Mouse (Mus musculus) inflammation-experienced regulatory T-cells, adult 6 months (primary cell): ENCODE data around the gene Man1c1. TPM values are rescaled to one million over a fixed set of nuclear protein-coding genes. Genes with fewer than 3 reads are reported as not detected.

Experiments used
- ATAC-seq: one replicate; pipeline ENCODE4 v1.8.0; 2017
- polyA plus RNA-seq, 3 experiments: library from polyadenylated mRNA; unstranded; fragments of 100-300 nt; shearing (Covaris generic); gene quantifications; one replicate each; pipeline ENCODE4 v1.2.1; 2017

Gene Man1c1
- polyA plus RNA-seq, 3 experiments from 2014 or later, result 0.90 to 1.9 (median 1.1) TPM

DNA sequence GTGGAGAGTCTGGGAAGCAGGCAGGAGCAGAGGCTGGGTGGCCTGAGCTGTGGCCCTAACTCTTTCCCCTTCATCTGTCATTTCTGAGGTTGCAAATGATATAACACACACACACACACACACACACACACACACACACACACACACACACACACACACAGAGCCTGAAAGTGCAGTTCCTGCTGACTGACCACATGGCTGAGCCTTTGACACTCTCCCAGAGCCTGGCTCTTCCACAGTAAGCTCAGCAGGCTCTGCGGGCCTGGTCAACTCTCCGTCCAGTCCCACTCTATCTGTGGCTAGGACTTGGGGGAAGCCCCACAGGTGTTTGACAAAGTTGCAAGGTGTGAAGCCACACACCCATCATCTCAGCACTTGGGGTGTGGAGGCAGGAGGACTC, 126.8 kb downstream of the Man1c1 start:
- no peak for ATAC-seq

DNA sequence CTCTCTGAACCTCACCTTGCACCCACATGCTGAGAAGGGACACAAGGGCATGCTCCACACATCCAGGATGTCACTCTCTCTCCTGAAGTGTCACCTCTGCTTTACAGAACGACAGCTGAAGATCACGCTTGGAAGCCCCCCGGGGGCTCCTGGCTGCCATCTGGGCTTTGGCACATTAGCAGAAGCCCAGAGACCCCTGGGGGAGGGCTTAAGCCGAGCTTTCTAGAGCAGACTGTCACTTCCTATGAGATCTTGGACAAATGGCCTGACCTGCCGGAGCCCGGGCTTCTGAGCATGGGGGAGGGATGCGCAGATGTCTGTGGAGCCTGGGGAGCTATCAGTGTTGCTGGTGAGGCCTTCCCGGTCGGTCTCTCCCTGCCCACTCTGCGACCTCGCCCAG, 128.6 kb downstream of the Man1c1 start:
- no peak for ATAC-seq

DNA sequence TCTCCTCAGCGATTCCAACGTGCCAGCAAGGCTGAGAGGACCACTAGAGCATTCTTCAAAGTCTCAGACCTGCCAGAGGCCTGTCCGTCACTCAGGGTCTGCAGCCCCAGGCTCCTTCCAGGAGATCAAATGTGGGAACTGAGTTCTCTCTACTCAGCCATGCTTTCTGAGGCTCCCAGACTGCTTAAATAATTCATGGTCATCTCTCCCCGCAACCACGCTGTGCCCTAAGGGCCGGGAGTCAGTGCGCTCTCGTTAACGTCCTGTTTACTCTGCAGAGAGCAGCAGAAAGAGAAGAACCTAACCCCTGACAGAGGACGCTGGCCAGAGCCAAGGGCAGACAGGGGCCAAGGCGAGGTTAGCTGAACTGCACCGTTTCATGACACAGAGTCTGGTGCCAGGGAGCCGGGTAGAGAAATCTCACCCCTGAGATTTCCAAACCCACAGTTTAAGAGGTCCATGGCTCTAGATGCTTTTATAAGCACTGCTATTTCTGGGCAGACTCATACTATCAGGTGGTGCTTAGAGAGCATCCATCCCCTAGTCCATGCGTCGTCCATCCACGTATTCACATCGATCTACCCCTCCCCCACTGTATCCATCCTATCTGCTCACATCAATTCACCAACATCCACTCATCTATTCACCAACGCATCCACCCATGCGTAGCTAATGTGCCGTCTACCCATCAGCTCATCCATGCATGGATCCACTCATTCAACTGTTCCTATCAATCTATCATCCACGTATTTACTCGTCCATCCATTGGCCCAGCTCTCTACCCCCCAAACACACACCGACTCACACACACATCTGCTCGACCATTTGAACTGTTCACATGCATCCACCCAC, 131.4 kb downstream of the Man1c1 start:
- no peak for ATAC-seq

DNA sequence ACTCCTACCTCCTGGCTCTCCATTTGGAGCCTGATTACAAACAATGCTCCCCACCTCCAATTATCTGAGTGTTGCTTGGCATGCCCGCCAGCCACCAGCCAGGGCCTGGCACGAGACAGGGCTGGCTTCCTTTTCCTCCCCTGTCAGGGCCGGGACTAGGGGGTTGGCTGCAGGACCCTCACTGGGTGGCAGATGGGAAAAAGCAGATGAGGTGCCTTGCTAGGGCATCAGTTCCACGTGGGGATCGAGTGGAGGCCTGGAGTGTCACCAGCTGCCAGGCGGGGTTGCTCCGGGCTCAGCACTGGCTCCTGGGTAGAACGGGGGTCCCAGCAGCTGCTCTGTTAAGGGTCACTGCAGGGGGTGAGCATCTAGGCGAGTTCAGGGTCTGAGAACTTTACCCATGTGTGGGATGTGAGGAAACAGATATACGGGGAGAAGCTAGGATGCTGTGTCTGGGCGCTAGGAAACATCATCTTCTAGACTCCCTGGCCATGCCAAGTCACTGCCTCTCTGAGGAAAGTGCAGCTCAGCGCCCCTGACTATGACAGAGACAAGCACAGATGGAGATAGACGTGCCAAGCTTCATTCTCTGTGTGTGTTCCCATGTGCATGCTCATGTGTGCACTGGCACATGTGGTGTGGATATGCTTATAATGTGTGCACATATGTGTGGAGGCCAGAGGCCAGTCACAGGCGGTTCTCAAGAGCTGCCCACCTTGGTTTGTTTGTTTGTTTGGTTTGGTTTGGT, 133.2 kb downstream of the Man1c1 start:
- ATAC-seq, result no peak

DNA sequence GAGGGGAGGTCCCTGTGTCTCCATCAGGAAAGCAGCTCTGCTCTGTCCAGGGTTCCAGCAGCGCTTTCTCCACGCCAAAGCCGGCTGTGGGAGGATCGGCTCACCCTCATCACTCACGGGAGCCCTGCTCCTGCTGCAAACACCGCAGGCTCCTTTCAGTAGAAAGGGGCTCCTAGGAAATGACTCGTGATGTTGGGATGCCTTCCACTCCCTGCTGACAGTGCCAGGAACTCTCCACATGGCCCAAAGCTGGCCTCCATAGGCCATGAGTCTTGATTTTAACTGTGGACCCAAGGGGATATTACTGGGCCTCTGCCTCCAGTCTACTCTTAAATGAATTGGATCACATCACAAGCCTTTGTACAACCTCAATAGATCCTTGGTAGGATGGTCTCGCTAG, 134.3 kb downstream of the Man1c1 start:
- no peak for ATAC-seq

DNA sequence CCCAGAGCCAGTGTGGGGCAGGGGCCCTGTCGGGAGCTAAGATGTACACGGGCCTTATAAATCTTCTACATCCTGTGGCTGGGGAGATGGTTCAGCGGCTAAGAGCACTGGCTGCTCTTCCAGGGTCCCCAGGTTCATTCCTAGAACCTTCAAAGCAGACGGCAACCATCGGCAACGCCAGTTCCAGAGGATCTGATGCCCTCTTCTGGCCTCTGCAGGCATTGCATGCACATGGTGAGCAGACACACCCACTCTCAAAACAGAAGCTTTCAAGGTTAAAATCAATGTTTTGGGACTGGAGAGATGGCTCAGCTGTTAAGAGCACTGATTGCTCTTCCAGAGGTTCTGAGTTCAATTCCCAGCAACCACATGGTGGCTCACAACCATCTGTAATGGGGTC, 134.9 kb downstream of the Man1c1 start:
- no peak for ATAC-seq

DNA sequence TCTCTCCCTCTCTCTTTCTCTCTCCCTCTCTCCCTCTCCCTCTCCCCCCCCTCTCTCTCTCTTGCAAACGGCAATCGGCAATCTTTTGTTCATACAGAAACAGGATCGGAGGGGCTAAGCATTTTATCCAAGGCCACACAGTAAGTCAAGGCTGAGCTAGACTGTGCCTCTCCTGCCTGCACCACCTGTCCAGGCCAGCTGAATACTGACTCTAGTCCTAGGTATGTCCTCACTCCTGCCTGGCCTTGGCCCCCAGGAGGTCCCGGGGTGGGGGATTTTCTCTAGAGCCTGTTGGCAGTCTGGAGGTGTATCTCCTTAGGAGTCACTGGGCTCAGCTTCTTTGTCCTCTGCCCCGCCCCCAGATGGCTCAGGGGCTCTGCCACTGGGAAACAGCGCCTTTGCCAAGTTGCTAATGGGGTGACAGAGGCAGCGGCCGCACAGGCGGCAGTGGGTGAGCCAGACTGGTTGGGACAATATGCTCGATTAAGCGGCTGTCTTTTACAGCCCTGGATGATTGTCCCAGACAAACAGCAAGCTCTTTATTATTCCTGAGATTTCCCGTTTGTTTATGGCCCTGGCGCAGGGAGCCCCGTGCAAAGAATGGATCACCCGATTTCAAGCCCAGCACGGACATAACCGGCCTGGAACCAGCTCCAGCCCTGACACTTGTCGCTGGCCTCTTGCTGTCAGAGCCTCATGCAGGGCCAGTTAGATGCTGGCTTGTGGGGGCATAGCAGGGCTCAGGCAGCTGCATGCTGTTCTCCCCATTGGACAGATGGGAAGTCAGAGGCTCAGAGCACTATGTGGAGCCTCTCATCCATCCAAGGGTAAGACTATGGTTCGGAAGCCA, 136.5 kb downstream of the Man1c1 start:
- ATAC-seq, result no peak

DNA sequence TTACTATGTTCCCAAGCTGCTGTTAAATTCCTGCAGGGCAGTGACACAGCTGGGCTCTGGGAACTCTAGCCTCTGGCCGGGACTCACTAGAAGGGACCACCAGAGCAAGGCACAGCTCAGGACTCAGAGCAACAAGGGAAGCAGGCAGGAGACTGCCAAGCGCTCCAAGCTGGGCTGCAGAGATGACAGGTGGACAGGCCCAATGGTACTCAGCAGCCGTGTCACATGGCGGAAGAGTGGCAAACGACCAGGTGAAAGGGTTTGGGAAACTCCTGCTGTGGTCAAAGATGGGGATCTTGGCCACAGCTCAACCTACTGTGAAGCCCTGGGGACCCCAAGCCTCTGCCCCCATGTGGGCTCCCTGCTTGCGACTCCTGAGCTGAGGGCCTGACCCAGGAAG, 140.0 kb downstream of the Man1c1 start:
- ATAC-seq, result no peak

DNA sequence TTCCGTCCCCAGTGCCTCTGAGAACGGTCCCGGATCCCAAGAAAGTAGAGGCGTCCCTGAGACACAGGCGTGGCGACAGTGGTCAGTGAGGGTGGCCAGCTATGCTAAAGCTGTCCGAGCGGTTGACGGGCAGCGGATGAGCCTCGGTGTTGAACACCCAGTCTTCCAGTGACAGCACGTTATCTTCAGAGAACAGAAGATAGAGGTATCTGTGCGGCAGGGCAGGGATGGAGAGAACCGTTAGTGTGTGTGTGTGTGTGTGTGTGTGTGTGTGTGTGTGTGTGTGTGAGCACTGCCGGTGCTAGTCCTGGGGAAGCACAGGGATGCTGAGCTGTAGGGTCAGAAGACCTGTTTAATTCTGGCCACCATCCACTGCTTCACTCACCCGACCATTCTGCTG, 140.5 kb downstream of the Man1c1 start:
- no peak for ATAC-seq

DNA sequence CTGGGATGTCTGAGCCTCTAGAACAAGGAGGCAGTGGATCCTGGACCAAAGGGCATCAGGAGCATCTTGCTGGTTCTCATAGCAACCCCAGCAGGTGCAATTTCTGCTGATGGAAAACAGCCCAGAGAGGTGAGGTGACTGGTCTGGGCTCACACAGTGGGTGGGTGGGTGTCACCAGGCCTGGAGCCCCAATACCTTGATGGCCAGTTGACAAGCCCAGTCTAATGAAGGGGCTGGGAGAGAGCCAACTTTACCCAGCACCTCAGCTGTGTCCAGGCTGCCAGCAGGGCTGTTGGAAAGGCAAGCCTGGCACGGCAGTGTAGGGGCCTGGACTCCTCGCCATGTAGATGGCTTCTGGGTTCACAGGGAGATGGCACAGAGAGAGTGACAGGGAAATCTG, 142.1 kb downstream of the Man1c1 start:
- no peak for ATAC-seq

DNA sequence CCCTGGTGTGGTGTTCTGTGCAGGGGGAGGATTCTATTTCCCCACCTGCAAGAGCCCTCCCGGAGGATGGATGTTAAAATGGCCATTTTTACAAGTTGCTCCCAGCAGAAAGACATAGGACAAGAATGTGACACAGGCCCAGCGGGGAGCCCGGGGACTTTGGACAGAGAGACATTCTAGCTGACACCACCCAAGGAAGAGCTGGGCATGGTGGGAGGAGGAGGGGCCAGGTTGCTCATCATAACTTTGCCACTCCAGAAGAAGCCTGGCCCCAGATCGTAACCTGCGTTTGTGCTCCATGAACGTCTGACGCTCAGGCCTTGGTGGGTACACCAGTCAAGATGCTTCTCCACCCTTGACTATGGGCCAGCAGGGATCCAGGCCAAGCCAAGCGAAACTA, 143.4 kb downstream of the Man1c1 start:
- ATAC-seq, result no peak

DNA sequence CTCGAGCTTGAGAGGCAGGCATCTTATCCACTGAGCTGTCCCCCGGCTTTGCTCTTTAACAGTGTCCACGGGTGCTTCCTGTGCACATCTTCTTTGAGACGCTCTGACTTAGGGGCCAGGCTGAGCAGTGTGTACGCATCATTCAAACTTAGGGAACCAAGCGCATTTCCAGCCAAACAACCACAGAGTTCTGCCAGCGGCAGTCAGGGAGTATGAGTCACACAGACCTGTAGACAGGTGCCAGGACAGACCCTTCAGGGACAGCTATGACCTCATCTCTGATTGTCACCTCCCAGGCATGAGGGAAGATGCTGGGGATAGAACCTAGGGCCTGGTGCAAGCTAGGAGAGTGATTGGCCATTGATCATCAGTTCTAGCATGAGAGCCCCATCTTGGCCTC, 144.9 kb downstream of the Man1c1 start:
- no peak for ATAC-seq

DNA sequence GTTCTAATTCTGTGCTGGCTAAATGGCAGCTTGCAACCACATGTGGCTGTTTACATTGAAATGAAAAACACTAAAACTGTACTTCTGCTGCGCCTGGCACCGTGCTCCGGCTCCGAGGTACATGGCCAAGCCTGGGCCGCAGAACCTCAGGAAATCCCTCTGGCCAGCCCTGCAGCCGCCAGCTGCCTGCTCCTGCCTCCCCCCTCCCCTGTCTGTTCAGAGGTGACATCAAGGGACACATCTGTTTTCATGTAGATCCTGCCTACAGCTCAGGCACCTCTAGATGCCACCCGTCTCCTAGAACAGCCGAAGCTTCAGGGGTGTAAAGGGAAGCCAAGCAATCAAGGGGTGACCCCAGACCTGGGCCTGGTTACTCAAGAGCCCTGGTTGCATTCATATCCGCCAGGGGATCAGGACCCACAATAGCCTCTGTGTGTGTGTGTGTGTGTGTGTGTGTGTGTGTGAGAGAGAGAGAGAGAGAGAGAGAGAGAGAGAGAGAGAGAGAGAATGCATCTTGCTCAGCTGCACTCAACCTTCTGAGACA, 145.4 kb downstream of the Man1c1 start:
- ATAC-seq, result no peak

DNA sequence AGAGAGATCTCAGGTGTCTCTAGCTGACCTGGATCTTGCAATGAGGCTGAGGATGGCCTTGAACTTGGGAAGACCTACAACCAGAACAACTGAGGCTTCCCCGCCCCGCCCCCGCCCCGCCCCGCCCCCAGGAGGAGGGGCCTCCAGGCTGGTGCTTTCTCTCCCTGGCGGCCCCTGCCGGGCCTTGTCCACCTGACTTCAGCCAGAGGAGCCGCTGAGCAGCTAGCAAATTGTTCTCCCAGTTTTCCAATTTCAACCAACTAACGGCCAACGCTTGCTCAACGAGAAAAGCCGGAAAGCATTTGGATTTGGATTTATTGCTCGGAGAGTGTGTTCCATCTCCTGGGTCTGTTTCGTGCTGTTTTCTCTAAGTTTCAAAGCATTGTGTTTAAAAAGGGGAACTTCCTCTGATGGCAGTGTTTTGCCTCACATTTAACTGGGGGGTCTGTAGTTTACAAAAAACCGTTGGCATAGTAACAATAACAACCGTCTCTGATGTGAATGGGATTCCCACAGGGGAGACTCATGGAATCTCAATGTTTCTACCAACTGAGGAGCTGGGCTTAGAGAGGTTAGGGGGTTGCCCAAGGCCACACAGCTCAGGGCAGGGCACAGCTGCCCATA, 146.4 kb downstream of the Man1c1 start:
- ATAC-seq, result no peak

DNA sequence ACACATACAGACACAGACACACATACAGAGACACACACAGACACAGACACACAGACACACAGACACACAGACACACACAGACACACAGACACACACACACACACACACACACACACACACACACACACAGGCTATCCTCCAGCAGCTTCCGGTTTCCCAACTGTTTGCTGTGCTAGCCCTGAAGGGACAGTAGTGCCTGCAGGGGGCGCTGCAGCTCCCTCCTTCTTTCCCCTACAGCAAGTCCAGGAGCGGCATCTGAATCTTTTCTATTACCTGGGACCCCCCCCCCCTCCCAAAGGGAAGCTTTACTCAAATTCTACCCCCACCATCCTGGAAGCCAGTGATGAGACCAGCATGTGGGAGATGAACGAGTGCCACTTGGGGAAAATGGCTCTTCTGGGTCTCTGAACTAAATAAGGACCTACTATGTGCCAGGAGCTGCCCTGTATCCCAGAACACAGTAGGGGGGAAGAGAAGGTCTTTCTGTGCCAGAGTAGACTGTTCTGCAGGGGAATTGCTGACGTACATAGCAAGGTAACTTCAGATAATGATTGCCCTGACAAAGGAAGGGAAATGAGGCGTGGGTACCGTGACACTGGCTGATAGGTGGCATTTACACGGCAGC, 148.0 kb downstream of the Man1c1 start:
- no peak for ATAC-seq

DNA sequence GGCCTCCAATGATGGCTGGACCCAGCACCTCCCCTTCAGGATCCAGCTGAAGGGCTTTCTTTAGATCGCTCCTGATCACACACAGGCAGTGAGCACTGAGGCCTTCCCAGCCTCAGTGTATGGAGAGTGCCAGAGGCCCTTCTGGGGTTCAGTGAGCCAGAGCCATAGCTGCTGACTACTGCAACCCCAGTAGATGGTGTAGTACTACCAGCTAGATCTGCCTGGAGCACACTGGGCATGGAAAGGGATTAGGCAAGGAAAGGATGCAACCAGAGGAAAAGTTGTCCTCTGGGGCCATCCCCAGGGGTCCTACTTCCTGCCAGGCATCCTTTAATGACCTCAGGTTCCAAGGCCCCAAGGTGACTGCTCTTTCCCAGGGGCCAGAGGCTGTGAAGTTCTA, 150.5 kb downstream of the Man1c1 start:
- no peak for ATAC-seq

DNA sequence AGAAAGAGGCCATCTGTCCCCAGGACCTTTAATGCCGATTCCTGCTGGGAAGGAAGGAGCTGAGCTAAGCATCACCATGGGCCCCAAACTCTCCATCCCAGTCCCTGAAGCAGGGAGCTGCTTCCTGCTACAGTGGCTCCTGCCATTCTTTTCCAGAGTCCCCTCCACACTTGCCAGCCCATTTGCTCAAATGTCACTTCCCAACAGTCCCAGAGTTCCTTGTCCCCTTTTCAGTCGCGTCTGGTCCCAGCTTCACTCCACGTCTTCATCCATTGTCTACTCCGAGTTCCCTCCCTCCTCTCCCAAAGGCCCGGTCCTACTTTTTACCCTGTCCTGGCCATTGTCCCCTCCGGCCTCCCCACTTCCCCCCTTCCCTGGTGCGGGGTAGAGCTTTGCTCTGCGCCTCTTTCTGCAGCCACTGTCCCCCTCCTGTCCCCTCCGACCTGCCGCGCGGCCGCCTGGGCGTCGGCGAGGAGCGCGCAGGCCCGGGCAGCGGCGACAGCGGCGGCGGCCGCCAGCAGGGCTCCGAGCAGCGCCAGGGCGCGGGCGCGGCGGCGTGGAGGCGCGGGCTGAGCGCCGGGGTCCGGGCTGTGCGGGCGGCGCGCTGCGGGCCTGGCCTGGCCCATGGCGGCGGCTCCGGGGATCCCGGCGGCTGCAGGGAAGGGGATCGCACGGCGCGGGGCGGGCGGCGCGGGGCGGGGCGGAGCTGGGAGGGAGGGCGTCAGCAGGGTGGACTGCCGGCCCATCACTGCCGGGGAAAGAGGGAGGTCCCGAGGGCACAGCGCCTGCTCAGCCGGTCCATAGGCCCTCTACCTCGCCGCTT, 152.4 kb downstream of the Man1c1 start, which contains the start of gene Selenon:
Gene Selenon, minus strand, starts transcription at position 673 of the 823 bp plus-strand sequence.
- no peak for ATAC-seq

DNA sequence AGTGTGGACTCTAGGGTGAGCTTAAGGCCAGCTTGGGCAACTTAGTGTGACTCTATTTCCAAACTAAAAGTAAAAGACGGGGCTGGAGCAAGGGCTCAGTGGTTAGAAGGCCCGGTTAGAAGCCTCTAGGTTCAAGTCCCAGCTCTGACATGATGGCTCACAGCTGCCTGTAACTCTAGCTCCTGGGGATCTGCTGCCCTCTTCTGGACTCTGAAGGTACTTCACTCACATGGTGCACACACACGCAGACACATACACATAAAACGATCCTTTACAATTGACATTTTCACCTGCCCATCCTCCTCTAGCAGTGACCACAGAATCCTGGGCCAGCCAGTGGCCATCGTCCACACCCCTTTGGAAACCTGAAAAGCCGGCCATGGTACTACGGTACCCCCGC, 154.2 kb downstream of the Man1c1 start:
- ATAC-seq, result no peak

DNA sequence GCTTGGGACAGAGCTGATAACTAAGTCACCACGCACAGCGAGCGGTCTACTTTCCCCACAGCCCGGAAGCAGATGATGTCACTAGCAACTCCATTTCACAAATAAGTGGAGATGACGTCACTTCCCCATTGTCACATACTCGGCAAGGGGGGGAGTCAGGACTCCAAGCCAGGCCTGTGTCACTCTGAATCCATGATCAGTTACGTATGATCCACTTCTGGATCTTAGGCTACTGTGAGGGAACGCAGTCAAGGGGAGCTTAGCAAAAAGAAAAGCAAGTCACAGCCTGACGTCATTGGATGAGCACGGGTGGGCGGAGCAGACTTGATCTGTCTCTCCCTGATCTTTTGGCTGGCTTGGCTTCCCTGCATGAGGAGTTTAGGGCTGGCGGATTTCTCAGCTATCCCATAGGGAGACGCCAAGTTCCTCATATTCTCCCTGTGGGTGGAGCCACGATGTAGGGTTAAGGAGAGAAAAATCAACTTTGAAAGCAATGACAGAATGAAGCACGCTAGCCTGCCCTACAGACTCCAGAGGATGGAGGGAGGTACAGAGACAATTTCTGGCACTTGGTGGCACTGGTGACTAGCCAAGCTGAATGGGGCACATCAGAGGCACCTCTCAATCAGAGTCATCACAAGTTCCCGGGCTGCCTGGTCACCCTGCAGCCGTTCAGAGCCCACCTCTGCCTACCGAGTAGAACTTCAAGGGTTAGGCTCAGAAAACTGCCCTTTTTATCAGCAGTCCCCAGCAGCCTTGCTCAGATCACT, 155.7 kb downstream of the Man1c1 start:
- ATAC-seq, result no peak
